Mouse (Mus musculus) neutrophil, adult 5-6 weeks (primary cell): ENCODE data around the gene Neurod1. TPM values are rescaled to one million over a fixed set of nuclear protein-coding genes. Genes with fewer than 3 reads are reported as not detected.
A peak's percentile ranks its signal among the peaks of the same experiment; 100 is the strongest.

Experiments used
- ATAC-seq: fragments of 151-379, 151-347 bp; 2 replicates; pipeline ENCODE4 v1.8.0; 2017; ENCODE audit warnings: mild to moderate bottlenecking, moderate TSS enrichment; ENCODE audit not compliant: insufficient number of reproducible peaks, poor library complexity, low FRiP score, severe bottlenecking; ENCODE audit errors: extremely low read depth
- total RNA-seq: library from RNA; stranded (forward); fragments of 200-1000 nt; gene quantifications from 2 replicates; pipeline ENCODE4 v1.2.3, GENCODE M21; 2017

The Neurod1 gene
- total RNA-seq, 1 experiment from 2014 or later: not detected

GRCm38 (mm10) chr2:79447198-79447597, 9.4 kb downstream of the Neurod1 start:
- ATAC-seq: no peak

DNA sequence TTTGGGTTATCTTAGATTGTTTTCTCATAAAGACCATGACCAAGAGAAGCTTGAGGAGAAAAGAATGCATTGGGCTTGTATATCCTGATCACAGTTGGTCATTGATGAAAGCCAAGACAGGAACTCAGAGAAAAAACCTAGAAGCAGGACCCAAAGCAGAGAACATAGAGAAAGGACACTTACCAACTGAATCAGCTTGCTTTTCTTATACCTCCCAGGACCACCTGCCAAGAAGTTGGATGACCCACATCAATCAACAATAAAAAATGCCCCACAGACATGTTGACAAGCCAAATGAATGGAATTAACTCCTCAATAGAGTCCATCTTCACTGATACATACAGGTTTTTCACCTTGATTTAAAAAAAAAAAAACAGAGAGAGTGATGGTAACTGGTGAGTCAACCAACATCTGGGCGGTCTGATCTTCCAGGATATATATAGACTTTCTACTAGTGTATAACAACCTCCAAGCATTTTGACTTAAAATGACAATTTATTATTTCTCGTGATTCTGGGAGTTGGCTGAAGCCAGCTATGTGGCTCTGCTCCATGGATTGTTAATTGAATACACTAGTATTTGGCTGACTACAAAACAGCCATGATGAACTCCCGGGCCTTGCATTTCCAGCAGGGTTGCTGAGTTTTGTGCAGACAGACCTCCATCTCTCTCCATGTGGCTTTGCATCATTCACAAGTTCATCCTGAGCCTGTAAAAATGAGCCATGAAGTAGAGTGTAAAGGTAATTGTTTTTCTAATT, 12.5 kb downstream of the Neurod1 start:
- ATAC-seq: no peak

DNA sequence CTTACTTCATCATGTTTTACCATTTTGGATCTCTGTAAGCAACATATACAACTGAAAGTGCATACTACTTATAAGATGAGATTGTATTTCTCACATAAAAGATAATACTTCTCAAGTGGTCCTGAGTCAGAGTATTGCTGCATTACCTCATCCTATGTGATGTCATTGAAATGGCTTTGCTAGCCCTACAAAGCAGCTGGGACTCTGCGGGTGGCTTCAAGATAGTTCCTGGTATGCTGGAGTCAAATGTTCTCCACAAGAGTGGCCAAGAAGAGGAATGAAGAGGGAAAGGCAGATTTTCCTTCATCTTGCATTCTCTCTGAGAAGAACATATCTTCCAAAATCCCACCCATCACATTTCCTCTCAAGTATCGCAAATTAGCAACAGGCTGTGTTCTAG, 13.2 kb downstream of the Neurod1 start:
- ATAC-seq: no peak

GRCm38 (mm10) chr2:79442906-79443305, 13.6 kb downstream of the Neurod1 start:
- no peak for ATAC-seq

GRCm38 (mm10) chr2:79442227-79442626, 14.3 kb downstream of the Neurod1 start:
- no peak for ATAC-seq

- no peak for ATAC-seq
Observed at GRCm38 (mm10) chr2:79430061-79430460, 26.5 kb downstream of the Neurod1 start.

DNA sequence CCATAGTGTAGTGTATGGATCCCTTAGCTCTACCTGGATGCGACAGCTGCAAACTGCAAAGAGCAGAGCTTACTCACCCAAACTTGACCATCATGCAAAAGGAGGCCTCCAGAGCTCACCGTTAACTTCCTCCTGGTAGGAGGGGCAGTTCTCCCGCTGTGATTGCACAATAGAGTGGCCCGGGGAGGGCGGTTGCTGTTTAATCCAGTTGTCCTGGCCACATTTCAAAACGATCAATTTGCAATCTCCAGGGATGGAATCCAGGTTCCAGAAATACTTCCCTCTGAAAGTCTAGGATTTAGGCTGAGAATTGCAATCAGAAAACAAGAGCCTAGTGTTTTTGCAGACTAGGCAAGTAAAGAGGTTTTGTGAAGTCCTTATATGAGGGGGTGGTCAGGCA, 26.9 kb downstream of the Neurod1 start:
- ATAC-seq: 0 out of 2 replicates have a peak, but pooled peaks have one; percentile 6

GRCm38 (mm10) chr2:79429108-79429507, 27.4 kb downstream of the Neurod1 start:
- ATAC-seq: no peak

DNA sequence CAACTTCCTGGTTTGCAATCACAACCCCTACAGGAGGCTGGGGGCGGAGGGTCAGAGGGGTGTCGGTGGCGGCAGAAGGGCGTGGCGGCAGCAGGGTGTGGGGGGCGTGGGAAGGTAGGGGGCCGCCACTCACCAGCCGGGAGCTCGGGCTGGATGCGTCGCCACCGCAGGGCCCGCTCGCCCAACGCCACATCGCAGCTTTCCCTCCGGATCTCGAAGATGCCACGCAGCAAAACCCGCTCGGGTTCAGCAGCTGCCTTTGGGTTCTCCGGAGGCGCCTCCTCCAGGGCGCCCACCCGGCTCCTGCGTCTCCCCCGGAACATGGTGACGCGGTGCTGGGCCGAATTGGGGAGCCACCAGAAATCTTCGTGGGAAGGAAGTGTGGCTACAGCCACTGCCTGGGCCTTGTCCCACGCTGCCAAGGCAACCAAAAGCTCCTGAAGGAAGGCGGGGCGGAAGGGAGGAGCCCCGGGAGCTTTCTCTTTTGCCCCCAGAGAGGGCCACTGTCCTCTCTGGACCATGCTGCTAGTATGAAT, 27.9 kb downstream of the Neurod1 start:
- no peak for ATAC-seq

DNA sequence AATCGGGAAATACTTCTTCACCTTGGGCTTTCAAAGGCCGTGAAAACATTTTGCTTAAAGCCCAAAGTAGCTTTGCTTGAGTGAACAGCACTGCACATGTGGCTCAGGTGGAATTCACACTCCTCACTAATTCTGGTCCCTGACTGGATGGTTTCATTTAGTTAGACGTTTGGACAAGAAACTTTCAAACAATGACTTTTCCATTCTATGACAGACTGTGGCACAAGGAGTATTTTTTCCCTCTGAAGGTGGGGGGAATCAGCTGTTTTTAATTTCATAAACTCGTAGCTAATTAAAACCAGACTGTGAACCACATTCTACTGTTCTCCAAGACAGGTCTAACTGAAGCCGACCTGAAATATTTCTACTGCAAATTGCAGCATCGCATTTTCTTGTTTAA, 28.5 kb downstream of the Neurod1 start:
- no peak for ATAC-seq

GRCm38 (mm10) chr2:79421696-79422095, 34.9 kb downstream of the Neurod1 start:
- ATAC-seq: no peak

GRCm38 (mm10) chr2:79414505-79414904, 42.0 kb downstream of the Neurod1 start:
- no peak for ATAC-seq

DNA sequence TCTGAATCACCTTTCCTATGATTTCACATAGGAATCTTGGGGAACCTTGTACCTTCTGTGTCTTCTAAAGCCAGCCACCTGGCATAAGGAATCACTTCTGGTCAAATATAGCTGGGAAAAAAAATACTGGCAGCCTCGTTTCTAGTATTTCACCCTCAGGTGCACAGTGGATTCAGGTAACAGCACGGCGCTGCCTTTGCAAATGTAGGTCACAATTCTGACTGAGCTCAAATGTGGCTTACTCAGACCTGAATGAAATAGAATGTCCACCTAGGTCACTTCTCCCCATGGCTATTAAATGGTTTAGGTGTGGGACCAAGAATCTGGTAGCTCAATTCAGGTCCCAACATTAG, 45.7 kb downstream of the Neurod1 start:
- no peak for ATAC-seq

- no peak for ATAC-seq
Observed at GRCm38 (mm10) chr2:79410247-79410902, 46.2 kb downstream of the Neurod1 start.

DNA sequence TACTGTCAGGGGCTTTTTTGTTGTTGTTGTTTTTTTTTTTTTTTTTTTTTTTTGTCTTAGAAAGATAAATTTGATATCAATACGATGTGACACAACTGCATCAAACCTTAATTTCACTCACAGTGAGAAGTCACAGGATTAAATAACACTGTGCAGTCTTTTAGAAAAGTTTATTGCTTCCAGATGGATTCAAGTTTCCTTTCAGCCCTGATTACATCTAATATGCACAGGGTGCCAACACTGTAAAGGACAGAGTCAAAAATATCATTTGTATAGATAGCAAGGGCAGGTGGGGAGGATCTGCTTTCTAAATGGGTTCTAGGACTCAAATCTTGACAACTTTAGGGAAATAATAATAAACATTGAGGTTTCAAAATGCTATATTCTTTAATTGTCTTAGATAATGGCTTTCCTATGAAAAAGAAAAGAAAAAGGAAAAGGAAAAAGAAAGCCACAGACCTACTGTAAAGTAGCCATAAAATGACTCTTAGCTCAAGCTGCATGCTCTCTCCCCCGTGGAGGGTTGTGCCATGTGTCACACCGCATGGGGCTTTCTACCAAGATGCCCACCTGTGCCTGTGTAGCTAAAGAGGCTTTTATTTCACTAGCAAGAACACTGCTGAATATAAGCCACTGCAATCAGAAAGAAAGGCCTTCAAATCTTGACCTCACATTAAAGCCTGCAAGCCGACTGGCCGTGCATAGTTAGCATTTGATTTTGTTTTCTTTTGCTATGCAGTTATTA, 50.7 kb downstream of the Neurod1 start:
- no peak for ATAC-seq

Other genes starting within 250 kb of the Neurod1 start
- 352 and 378 TPM in 2 replicates for gene Itga4, start 201.3 kb downstream of the Neurod1 start, total RNA-seq
- gene Cerkl, start within 50 bp of the Neurod1 start, total RNA-seq: 13.1 and 14.7 TPM in 2 replicates
- gene Itprid2, start 178.6 kb upstream of the Neurod1 start, total RNA-seq: 35.9 and 36.2 TPM in 2 replicates